Mouse (Mus musculus) liver, embryonic 13.5 days (tissue): Measurements from ENCODE around the gene C1ql3. TPM values are rescaled to one million over a fixed set of nuclear protein-coding genes. Genes with fewer than 3 reads are reported as not detected.

Experiments used
- ATAC-seq: fragments of 200-750 bp; cut with Nextera tagmentation; 2 replicates; pipeline ENCODE4 v1.8.0; 2017; ENCODE audit warnings: low read depth, mild to moderate bottlenecking, moderate number of reproducible peaks, moderate library complexity
- DNase-seq: peaks from one replicate; pipeline ENCODE4 v3.0.0; 2022
- H3K27ac ChIP-seq: fragments of 300-500 bp; sonication (generic); 2 replicates; pipeline ENCODE4 v1.5.1; 2015; ENCODE audit warnings: moderate library complexity, mild to moderate bottlenecking, inconsistent platforms
- H3K27me3 ChIP-seq: fragments of 300-500 bp; sonication (generic); 2 replicates; pipeline ENCODE4 v1.6.1; 2015; ENCODE audit warnings: mild to moderate bottlenecking, inconsistent platforms
- H3K36me3 ChIP-seq: fragments of 300-500 bp; sonication (generic); 2 replicates; pipeline ENCODE4 v1.6.1; 2015; ENCODE audit warnings: mild to moderate bottlenecking, inconsistent platforms
- H3K4me1 ChIP-seq: fragments of 300-500 bp; sonication (generic); replicated peaks from 2 replicates; pipeline ENCODE4 v1.6.1; 2015; ENCODE audit warnings: inconsistent platforms
- H3K4me2 ChIP-seq: fragments of 300-500 bp; sonication (generic); 2 replicates; pipeline ENCODE4 v1.6.1; 2015; ENCODE audit warnings: inconsistent platforms, mild to moderate bottlenecking, moderate library complexity
- H3K4me3 ChIP-seq: fragments of 300-500 bp; sonication (generic); replicated peaks from 2 replicates; pipeline ENCODE4 v1.5.1; 2015; ENCODE audit warnings: mild to moderate bottlenecking, inconsistent platforms
- H3K9ac ChIP-seq: fragments of 300-500 bp; sonication (generic); 2 replicates; pipeline ENCODE4 v1.6.1; 2015; ENCODE audit warnings: mild to moderate bottlenecking, inconsistent platforms
- H3K9me3 ChIP-seq: fragments of 300-500 bp; sonication (generic); replicated peaks from 2 replicates; pipeline ENCODE4 v1.6.1; 2016; ENCODE audit warnings: inconsistent platforms
- WGBS: fragments of 180-500 bp; shearing (Covaris S2); methylation state at CpG from one replicate; pipeline ENCODE4 v1.1.7; 2015; ENCODE audit not compliant: insufficient replicate concordance; 5-methylcytosine and 5-hydroxymethylcytosine counted together
- polyA plus RNA-seq: library from polyadenylated mRNA; unstranded; fragments of >200 nt; fragmentation: Nextera tagmentation; extraction: Ambion mirVana; gene quantifications from 2 replicates; pipeline ENCODE4 v1.2.1, GENCODE M21; 2015

Gene C1ql3
- polyA plus RNA-seq, 1 experiment from 2014 or later = 0.12 TPM

DNA sequence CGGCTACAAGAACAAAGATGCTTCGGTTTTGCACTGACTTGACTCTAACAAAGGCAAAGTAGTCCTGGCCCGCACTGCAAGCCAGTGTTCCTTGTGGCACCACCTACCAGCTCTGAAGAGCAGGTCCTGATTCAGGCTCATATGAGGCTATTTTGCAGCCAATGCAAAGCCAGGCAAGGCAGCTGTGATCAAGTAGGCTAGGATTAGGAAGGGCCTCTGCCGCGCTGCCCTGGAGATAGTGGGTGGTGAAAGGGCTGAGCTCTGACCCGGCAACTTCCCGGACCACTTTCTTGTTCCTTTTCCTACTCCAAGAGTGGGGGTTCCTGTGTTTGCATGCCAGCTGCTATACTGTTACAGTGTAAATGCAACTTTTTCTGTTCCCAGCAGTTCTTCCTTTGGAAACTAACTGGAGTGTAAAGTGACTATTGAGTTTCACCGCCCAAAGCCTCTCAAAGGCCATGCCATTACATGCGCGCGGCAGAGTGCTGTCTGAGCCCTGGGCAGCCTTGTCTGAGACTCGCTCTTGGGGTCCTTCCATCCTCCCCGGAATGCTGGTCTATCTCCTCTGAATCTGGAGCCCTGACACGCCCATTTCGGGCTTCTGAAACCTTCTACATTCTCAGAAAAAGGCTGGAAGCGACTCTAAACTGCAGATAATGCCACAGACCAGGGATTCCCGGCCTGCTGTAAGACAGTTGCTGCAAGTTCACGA, 2.2 kb downstream of the C1ql3 start:
- Histone ChIP-seq H3K36me3 (no peaks in the 10 kb centered on the region), H3K27me3 (peaks cover 59% of the 10 kb centered on the region), H3K27ac (no peak overlapping the region), H3K4me2 (peak overlapping the region; percentile 74), H3K9me3 (no peaks in the 10 kb centered on the region), H3K9ac (no peak overlapping the region), H3K4me3 (peak overlapping the region; percentile 51), H3K4me1 (peaks cover 14% of the 10 kb centered on the region)
- ATAC-seq (no peak), DNase-seq (no peak)
- 8% methylated on average over 18 of the region's 18 CpGs for WGBS

DNA sequence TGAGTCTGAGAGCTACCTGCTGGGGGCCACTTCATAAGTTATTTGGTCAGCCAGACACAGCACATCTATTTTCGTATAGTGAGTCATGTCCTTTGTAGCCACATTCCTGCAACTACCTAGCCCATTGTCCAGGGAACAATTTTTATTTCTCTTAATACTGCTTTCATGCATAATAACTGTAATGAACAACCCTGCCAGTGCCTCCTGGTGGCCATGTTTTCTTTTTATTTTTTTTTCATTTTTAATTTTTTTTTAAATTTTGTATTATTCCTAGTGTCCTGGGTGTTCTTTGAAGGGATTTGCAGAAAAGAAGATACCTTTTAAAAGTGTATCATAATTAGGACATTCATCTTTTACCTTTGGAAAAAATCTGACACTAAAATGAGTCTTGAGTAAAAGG, 3.2 kb downstream of the C1ql3 start:
- no peaks in the 10 kb centered on the region for H3K9me3 ChIP-seq
- H3K27me3 ChIP-seq = peaks cover 54% of the 10 kb centered on the region
- no peaks in the 10 kb centered on the region for H3K36me3 ChIP-seq
- H3K27ac ChIP-seq = no peak overlapping the region
- ATAC-seq (no peak), DNase-seq (no peak)
- H3K4me1 ChIP-seq = peaks cover 14% of the 10 kb centered on the region
- H3K9ac ChIP-seq = no peak overlapping the region
- WGBS = 58% methylated on average over 1 of the region's 1 CpGs
- H3K4me3 ChIP-seq = no peak overlapping the region
- H3K4me2 ChIP-seq = no peak overlapping the region

DNA sequence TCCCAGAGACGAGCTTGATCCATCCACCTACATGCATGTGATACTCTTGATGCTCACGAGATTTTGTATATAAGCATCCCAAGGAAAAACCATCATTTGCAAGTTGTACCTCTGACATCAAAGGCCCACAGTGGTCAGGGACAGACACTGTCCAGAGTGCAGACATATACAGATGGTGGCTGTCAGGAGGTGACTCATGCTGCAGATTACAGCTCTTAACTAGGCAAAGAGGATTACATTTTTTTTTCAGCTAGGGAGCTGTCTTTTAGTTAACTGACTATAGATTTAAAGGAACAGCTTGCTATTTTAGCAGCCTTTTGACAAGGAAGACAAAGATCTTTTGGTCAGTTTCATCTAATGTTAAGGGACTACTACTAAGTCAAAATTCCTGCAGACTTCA, 11.6 kb downstream of the C1ql3 start:
- Histone ChIP-seq H3K9me3 (no peaks in the 10 kb centered on the region), H3K36me3 (no peaks in the 10 kb centered on the region), H3K27me3 (no peaks in the 10 kb centered on the region), H3K27ac (no peak overlapping the region), H3K9ac (no peak overlapping the region), H3K4me2 (no peak overlapping the region), H3K4me1 (no peaks in the 10 kb centered on the region), H3K4me3 (no peak overlapping the region)
- 70% methylated on average over 2 of the region's 2 CpGs for WGBS
- no peak for DNase-seq
- ATAC-seq = no peak

DNA sequence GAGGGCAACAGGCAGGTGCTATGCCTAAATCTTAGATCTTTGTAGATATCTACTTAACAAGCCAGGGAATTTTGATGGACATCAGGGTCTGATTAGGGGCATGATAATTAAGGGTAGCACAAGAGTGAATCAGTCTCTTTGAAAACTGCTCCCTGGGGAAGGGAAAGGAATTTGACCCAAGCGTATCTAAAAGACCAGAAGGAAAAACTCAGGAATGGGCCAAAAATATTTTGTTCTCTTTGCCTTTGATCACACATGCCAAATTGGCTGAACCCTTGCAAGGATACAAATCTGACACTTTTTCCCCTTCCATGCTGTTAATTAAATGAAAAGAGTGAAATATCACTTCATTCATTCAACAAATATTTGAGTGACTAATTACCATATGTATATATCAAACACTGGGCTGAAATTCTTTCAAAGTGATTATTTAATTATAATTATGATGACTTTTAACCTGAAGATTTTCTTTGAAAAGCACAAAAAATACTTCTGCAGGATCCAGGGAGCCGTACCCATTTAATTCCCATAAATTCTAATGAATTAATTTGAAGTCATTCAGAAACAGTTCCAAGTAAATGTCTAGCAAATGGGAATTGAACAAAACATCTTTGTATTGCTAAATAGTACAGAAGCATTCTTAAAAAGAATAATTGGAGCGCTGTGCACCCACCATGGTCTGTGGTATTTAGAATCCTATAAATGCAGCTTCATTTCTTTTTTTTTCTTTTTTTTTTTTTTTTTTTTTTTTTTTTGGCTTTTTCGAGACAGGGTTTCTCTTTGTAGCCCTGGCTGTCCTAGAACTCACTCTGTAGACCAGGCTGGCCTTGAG, 26.5 kb downstream of the C1ql3 start:
- no peaks in the 10 kb centered on the region for H3K9me3 ChIP-seq
- H3K9ac ChIP-seq = no peak overlapping the region
- WGBS = 68% methylated on average over 4 of the region's 4 CpGs
- DNase-seq (no peak), ATAC-seq (no peak)
- H3K36me3 ChIP-seq = no peaks in the 10 kb centered on the region
- H3K4me1 ChIP-seq = no peaks in the 10 kb centered on the region
- H3K4me2 ChIP-seq = no peak overlapping the region
- H3K27me3 ChIP-seq = no peaks in the 10 kb centered on the region
- H3K4me3 ChIP-seq = no peak overlapping the region
- no peak overlapping the region for H3K27ac ChIP-seq

DNA sequence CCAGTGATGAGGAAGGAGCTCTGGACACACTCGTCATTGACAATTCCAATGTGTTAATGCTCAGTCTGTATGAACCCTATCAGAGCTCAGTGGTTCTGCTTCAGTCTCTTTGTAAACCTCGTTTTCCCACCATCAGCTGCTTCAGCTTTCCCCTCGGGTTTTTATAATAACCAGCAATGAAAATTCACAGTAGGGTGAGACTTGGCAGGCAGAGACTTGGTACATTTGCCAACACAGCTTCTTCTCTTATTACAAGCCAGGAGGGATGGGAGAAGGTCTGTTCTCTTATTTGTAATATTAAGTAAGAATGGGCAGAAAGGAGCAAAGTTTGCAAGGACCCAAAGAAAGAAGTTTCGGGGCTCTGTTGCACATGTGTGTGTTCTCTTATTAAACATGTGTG, 32.8 kb downstream of the C1ql3 start:
- ATAC-seq = no peak
- no peaks in the 10 kb centered on the region for H3K27me3 ChIP-seq

DNA sequence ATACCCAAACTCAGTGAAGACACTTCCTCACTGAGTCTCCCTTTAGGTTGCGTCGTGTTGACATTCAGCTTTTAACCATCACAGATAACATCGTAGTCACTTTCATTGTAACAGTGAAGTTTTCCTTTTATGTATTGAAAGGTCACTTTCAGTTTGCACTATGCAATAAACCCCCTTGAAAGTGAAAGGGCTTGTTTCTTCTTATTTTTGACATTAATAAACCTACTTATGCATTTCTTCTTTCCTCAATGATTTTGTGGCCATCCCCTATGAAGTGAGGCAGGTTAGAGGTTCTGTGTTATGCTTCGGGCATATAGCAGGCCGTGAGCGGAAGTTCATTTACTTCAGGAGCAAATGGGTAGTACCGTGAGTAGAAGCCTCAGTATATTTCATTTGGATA, 34.2 kb downstream of the C1ql3 start:
- Histone ChIP-seq H3K9ac (no peak overlapping the region), H3K36me3 (no peaks in the 10 kb centered on the region; the same call in 1 of the 2 replicates), H3K4me1 (no peaks in the 10 kb centered on the region), H3K27ac (no peak overlapping the region), H3K4me2 (no peak overlapping the region), H3K4me3 (no peak overlapping the region), H3K9me3 (no peaks in the 10 kb centered on the region), H3K27me3 (no peaks in the 10 kb centered on the region)
- ATAC-seq (no peak), DNase-seq (no peak)
- whole genome bisulfite sequencing = 79% methylated on average over 7 of the region's 7 CpGs

More for the DNA sequence above, 32.8 kb downstream of the C1ql3 start:
- no peaks in the 10 kb centered on the region for H3K9me3 ChIP-seq
- H3K4me3 ChIP-seq = no peak overlapping the region
- no peak overlapping the region for H3K27ac ChIP-seq
- no peak for DNase-seq
- no peak overlapping the region for H3K9ac ChIP-seq
- H3K4me2 ChIP-seq = no peak overlapping the region
- H3K36me3 ChIP-seq = no peaks in the 10 kb centered on the region; the same call in 1 of the 2 replicates
- no peaks in the 10 kb centered on the region for H3K4me1 ChIP-seq
- WGBS = 70% methylated on average over 4 of the region's 4 CpGs

DNA sequence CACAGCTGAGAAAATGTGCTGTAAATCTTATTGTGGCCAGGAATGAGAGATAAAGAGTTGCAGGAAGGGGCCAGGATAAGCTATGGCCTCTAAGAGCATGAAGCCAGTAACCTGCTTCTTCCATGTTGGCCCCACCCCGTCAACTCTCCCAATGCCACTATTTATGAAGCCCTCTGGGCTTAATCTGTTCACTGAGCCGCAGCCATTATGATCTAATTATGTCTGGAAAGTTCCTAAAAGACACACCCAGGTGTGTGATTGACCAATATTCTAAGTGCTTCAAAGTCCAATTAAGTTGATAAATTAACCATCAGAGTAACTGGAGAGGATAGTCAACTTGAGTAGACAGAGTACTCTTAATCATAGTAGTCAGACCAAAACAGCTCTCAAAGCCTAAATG, 37.9 kb downstream of the C1ql3 start:
- Histone ChIP-seq H3K27me3 (no peaks in the 10 kb centered on the region), H3K9ac (no peak overlapping the region), H3K4me3 (no peak overlapping the region), H3K36me3 (no peaks in the 10 kb centered on the region; the same call in 1 of the 2 replicates), H3K4me2 (no peak overlapping the region), H3K27ac (no peak overlapping the region), H3K4me1 (no peaks in the 10 kb centered on the region), H3K9me3 (no peaks in the 10 kb centered on the region)
- 73% methylated on average over 2 of the region's 2 CpGs for WGBS
- ATAC-seq = no peak
- DNase-seq = no peak

DNA sequence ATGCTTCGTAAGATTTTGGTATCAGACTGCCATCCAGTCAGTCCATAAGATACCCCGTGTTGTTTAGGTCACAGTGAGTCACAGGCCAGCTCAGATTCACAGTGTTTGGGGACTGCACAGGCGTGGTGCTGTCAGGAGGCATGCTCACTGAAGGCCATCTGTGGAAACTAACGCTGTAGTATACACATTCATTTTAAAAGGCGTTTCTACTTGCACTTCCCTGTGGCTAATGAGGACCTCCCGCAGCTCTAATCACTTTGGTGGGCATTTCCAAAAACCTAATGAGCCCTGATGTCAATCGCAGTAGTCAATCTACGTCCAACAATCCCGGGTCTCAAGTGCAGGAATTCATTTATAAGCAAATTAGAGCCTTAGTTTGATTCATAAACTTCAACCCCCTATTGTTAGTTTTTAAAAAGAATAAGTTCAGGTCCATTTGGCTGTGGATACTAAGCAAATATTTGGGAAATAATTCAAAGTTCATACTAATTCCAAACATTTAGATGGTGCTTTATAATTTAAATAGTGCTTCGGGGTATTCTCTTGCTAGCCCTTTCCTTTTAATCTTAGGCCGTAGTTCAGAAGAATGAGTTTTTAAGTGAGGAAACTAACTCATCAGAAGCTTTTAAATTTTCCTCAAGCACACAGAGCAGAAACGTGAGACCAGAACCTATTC, 41.4 kb downstream of the C1ql3 start:
- Histone ChIP-seq H3K4me1 (no peaks in the 10 kb centered on the region), H3K4me2 (no peak overlapping the region), H3K4me3 (no peak overlapping the region), H3K36me3 (no peaks in the 10 kb centered on the region), H3K27ac (no peak overlapping the region), H3K27me3 (no peaks in the 10 kb centered on the region), H3K9me3 (no peaks in the 10 kb centered on the region), H3K9ac (no peak overlapping the region)
- DNase-seq (no peak), ATAC-seq (no peak)
- WGBS = 74% methylated on average over 12 of the region's 12 CpGs

DNA sequence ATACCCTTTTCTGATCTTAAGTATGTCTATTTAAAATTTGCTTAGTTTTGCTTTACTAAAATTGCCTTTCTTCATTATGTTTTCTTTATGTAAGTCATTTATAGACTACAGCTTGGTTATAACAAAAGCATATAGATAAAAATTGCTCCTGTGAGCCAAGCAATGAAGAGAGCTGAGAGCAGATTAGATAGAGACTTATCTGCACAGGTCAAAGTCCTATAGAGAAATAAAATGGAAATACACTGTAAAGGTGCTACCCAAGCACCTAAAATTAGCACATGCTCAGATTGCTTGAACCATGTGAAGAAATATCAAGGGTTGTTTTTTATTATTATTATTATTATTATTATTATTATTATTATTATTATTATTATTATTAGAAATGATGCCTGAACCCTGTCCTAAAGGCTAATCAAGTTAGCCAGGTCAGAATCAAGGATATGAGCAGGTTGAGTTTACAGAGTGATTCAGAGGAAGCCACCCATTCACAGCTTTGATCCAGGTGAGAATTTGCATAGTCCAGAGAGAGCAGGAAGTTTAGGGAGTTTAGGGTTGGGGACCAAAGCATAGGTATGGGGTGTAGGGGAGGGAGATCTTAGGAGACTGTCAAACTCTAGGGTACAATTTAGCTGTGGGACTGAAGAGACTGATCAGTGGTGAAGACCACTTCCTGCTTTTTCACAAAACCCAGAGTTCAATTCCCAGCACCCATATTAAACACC, 54.7 kb downstream of the C1ql3 start:
- H3K9ac ChIP-seq = no peak overlapping the region
- DNase-seq (no peak), ATAC-seq (no peak)
- no peak overlapping the region for H3K27ac ChIP-seq
- H3K27me3 ChIP-seq = no peaks in the 10 kb centered on the region
- no peak overlapping the region for H3K4me2 ChIP-seq
- no peaks in the 10 kb centered on the region for H3K9me3 ChIP-seq
- no peaks in the 10 kb centered on the region for H3K4me1 ChIP-seq
- no peaks in the 10 kb centered on the region for H3K36me3 ChIP-seq
- no peak overlapping the region for H3K4me3 ChIP-seq
